Mouse (Mus musculus): ENCODE results near the gene Gm21913. TPM values are rescaled to one million over a fixed set of nuclear protein-coding genes. Genes with fewer than 3 reads are reported as not detected.
"Not testable (repeated sequence)": the region's sequence is repeated elsewhere in the genome, so short reads cannot be mapped to it uniquely, and the experiment has no call there.

The Gm21913 gene
- not detected in 2 replicates for polyA plus RNA-seq (2016; fragmentation: Nextera tagmentation; extraction: Ambion mirVana)

- not testable (repeated sequence) for H3K36me3 ChIP-seq, ATAC-seq
- WGBS (ENCODE audit: insufficient replicate concordance): no CpG with 5 or more reads among the region's 3 CpGs
Observed at GRCm38 (mm10) chrY:74623596-74623995, at the start of gene Gm21913. Gm21913 (plus strand) TSS chrY:74623896.

More at GRCm38 (mm10) chrY:74623596-74623995, at the start of gene Gm21913:
- H3K9me3 ChIP-seq (replicated peaks); H3K4me3 ChIP-seq; H3K9ac ChIP-seq; H3K27ac ChIP-seq; H3K4me2 ChIP-seq; H3K4me1 ChIP-seq; H3K27me3 ChIP-seq (replicated peaks): not testable (repeated sequence)

Other genes with a start within 250 kb of the Gm21913 start
- gene Gm29110, start 153.4 kb upstream of the Gm21913 start, polyA plus RNA-seq (2016; fragmentation: Nextera tagmentation; extraction: Ambion mirVana): not detected in 2 replicates

All from liver, embryonic 12.5 days (tissue).